Comparison of ENCODE assay signal across 22 mouse cellular contexts in the genomic region with DNA sequence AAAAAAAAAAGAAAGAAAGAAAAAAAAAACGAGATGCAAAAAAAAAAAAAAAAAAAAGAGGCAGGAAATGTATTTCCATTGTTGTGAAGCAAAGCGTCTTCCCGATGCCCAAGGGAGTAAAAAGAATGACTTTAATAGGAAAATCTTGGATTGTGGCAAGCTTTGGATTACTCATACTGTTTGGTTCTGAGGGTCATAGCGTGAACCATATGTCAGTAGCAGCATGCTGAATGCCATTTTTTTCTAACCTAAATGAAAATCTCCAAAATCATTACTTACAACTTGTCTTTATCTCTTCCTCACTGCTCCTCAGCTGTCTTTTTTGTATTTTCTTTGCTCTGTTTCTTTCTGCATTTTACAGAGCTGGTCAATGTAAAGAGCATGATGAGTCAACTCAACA.
DNase-seq lines count a peak whose midpoint lies in the region; ATAC-seq and TF ChIP-seq lines count a peak whose summit lies in the region.
"Had no signal": no experiment of that assay in that cellular context is flagged by ENCODE, and none has a peak within 500 bp of the region (broad histone marks: within the 10 kb centered on the region; RNA-seq: fewer than 3 reads in every experiment).

No protein-coding gene starts in this region.

- H3K27me3 ChIP-seq in heart, adult 2 months (ENCODE audit: control insufficient read depth, insufficient read depth, low read length), result no peaks in the 10 kb centered on the region
- no peaks in the 10 kb centered on the region for H3K27me3 ChIP-seq in heart, embryonic 11.5 days (ENCODE audit: control insufficient read depth, insufficient read depth, low read length)
- H3K27me3 ChIP-seq in neural tube, embryonic 15.5 days (replicated peaks), result no peaks in the 10 kb centered on the region
- H3K27me3 ChIP-seq: CH12.LX; embryonic facial prominence, embryonic 13.5 days; forebrain, embryonic 13.5 days; heart, embryonic 15.5 days; kidney, embryonic 15.5 days had no signal

- H3K4me2 ChIP-seq in heart, embryonic 11.5 days, result no peak overlapping the region
- H3K4me2 ChIP-seq in neural tube, embryonic 15.5 days, result no peak overlapping the region
- H3K4me2 ChIP-seq: embryonic facial prominence, embryonic 13.5 days; forebrain, embryonic 13.5 days; heart, embryonic 15.5 days; hindbrain, embryonic 14.5 days; kidney, embryonic 15.5 days had no signal

- no peak overlapping the region for H3K9ac ChIP-seq in heart, adult 2 months (ENCODE audit: low read depth, low read length)
- H3K9ac ChIP-seq in heart, embryonic 11.5 days (ENCODE audit: low read depth, low read length), result no peak overlapping the region
- no peak overlapping the region for H3K9ac ChIP-seq in neural tube, embryonic 15.5 days (replicated peaks)
- H3K9ac ChIP-seq: embryonic facial prominence, embryonic 13.5 days; forebrain, embryonic 13.5 days; forebrain, postnatal 0 days; heart, embryonic 15.5 days; hindbrain, embryonic 14.5 days; kidney, embryonic 15.5 days had no signal

- intact Hi-C loops in heart, adult 2 months (cut with DNase I), result loop anchor here (10.0 kb wide), 1 partner anchor 111 kb away; no protein-coding TSS in a partner anchor

- no peak for TF ChIP-seq CTCF in heart, adult 2 months (IDR thresholded peaks at IDR 0.05)

- no peak for DNase-seq in cerebellum, adult 11 months
- DNase-seq in heart, adult 2 months, result no peak
- DNase-seq in cerebellum, adult 9-10 months, result peak; percentile 62
- no peak for DNase-seq in B cell, adult 2 months
- DNase-seq: adrenal gland, adult 8-10 months; adrenal gland, postnatal 36 days; forebrain, postnatal 0 days; gastrocnemius, postnatal 36 days; heart, adult 11 months; heart, postnatal 14 days; kidney, adult 2 months had no signal

- no peak for TF ChIP-seq POLR2A in heart, adult 2 months (IDR thresholded peaks at IDR 0.05; ENCODE audit: insufficient read depth, low read depth, low read length)

- peak overlapping the region; percentile 21; the same call in 1 of the 2 replicates for H3K27ac ChIP-seq in heart, adult 2 months
- H3K27ac ChIP-seq in heart, embryonic 11.5 days (ENCODE audit: low read depth, low read length), result no peak overlapping the region
- H3K27ac ChIP-seq in neural tube, embryonic 15.5 days (replicated peaks), result no peak overlapping the region
- H3K27ac ChIP-seq: embryonic facial prominence, embryonic 13.5 days; forebrain, embryonic 13.5 days; heart, embryonic 10.5 days; heart, embryonic 15.5 days; hindbrain, embryonic 14.5 days; kidney, embryonic 15.5 days had no signal

- ATAC-seq in cerebellum, adult (ENCODE audit: insufficient number of reproducible peaks, low FRiP score, low TSS enrichment), result peak; percentile 73
- ATAC-seq in heart, embryonic 11.5 days (replicated peaks; ENCODE audit: insufficient number of reproducible peaks, low FRiP score, low TSS enrichment), result no peak
- ATAC-seq in neural tube, embryonic 15.5 days (ENCODE audit: low FRiP score), result no peak
- ATAC-seq: forebrain, embryonic 13.5 days; forebrain, postnatal 0 days; intestine, embryonic 16.5 days had no signal

- no peak overlapping the region for H3K4me3 ChIP-seq in heart, adult 2 months
- H3K4me3 ChIP-seq in heart, embryonic 11.5 days (ENCODE audit: low read depth, low read length), result no peak overlapping the region
- no peak overlapping the region for H3K4me3 ChIP-seq in neural tube, embryonic 15.5 days (replicated peaks)
- H3K4me3 ChIP-seq: embryonic facial prominence, embryonic 13.5 days; forebrain, embryonic 13.5 days; heart, embryonic 10.5 days; heart, embryonic 15.5 days; kidney, embryonic 15.5 days had no signal

- no peak for TF ChIP-seq EP300 in heart, adult 2 months (IDR thresholded peaks at IDR 0.05; ENCODE audit: insufficient read depth, low read depth, low read length)

- H3K4me1 ChIP-seq in heart, adult 2 months (ENCODE audit: control insufficient read depth, insufficient read depth, low read length), result peaks cover 1% of the 10 kb centered on the region; the same call in 1 of the 2 replicates
- no peaks in the 10 kb centered on the region for H3K4me1 ChIP-seq in heart, embryonic 11.5 days (ENCODE audit: control insufficient read depth, insufficient read depth, low read length)
- no peaks in the 10 kb centered on the region for H3K4me1 ChIP-seq in neural tube, embryonic 15.5 days
- H3K4me1 ChIP-seq: embryonic facial prominence, embryonic 13.5 days; forebrain, embryonic 13.5 days; heart, embryonic 10.5 days; heart, embryonic 15.5 days; kidney, embryonic 15.5 days had no signal

- no peaks in the 10 kb centered on the region for H3K9me3 ChIP-seq in heart, embryonic 11.5 days (replicated peaks; ENCODE audit: control insufficient read depth, low read length)
- H3K9me3 ChIP-seq in neural tube, embryonic 15.5 days (replicated peaks), result no peaks in the 10 kb centered on the region
- H3K9me3 ChIP-seq: embryonic facial prominence, embryonic 13.5 days; forebrain, embryonic 13.5 days; heart, embryonic 10.5 days; heart, embryonic 15.5 days; kidney, embryonic 15.5 days had no signal

- no peaks in the 10 kb centered on the region for H3K36me3 ChIP-seq in heart, adult 2 months (ENCODE audit: control insufficient read depth, insufficient read depth, low read length)
- H3K36me3 ChIP-seq in heart, embryonic 11.5 days (ENCODE audit: control insufficient read depth, insufficient read depth, low read length), result no peaks in the 10 kb centered on the region
- H3K36me3 ChIP-seq in neural tube, embryonic 15.5 days, result no peaks in the 10 kb centered on the region
- H3K36me3 ChIP-seq: embryonic facial prominence, embryonic 13.5 days; heart, embryonic 10.5 days; heart, embryonic 15.5 days; kidney, embryonic 15.5 days had no signal

- H3K79me2 ChIP-seq in heart, adult 2 months (replicated peaks; ENCODE audit: control insufficient read depth, insufficient read depth, low read length), result no peaks in the 10 kb centered on the region

- 37% methylated on average over 4 of the region's 4 CpGs for WGBS in heart, adult 2 months
- WGBS in heart, embryonic 11.5 days (ENCODE audit: insufficient replicate concordance), result 50% methylated on average over 4 of the region's 4 CpGs
- WGBS in neural tube, embryonic 15.5 days, result 70% methylated on average over 4 of the region's 4 CpGs
